Mouse (Mus musculus): ENCODE results near the gene Gm20388.

Gm20388 gene

GRCm38 (mm10) chr8:120261338-120262120, 350.9 kb downstream of the Gm20388 start:
- DNase-seq (ENCODE audit: low spot score in 2 of 2), result no peak

- no peak for DNase-seq (ENCODE audit: low spot score in 2 of 2)
These were observed 353.2 kb downstream of the Gm20388 start for GRCm38 (mm10) chr8:120263879-120264278.

DNA sequence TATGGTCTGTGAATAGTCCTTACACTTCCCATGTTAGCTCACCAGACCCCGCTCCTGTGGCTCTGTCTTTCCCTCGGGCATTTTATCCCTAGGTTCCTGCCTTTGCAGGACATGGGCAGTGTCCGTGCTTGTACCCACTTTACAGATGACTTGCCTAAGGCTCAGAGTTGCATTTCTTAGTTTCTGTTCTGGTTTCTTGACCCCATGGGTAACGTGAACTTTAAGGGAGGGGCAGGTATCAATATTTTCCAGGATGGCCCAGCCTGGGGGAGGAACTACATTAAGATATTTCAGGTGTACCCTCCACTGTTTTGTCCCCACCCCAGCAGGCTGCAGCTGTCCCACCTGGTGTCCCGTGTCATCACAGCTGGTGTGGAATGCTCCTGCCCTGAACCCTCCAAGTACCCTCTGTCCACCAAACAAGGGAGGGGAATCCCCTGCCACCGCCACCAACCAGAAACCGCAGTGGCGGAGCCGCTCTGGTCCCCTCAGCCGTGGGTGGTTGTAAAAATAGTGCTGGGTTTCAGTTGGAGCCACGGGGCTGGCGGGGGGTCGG, 353.8 kb downstream of the Gm20388 start:
- DNase-seq (ENCODE audit: low spot score in 2 of 2), result no peak

- peak; percentile 77 to 83 for DNase-seq (ENCODE audit: low spot score in 2 of 2)
These were observed 354.4 kb downstream of the Gm20388 start for GRCm38 (mm10) chr8:120264944-120265453.

- no peak for DNase-seq (ENCODE audit: low spot score in 2 of 2)
These were observed 354.8 kb downstream of the Gm20388 start for GRCm38 (mm10) chr8:120265471-120265870.

DNA sequence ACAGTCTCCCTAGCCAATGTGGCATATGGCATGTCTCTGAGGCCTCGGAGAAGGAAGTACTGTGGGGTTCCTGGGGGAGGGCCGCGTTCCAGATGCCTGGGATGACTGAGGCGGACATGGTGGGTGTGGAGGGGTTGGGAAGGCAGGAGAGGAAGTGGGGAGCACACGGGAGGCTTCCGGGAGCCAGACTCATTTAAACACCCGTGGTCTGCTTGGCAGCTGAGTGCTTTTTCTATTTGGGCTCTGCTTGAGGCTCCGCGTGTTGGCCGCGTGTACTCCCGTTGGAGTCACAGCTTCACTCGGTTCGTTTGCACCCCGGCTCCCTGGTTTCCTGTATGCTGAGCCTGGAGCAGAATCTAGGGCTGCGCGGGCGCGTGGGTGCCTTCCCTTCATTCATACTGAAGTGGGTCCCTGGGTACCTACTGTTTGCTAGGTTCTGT, 357.9 kb downstream of the Gm20388 start:
- peak; percentile 52 to 53 for DNase-seq (ENCODE audit: low spot score in 2 of 2)

GRCm38 (mm10) chr8:120270449-120270848, 359.8 kb downstream of the Gm20388 start:
- peak; percentile 47 to 49 for DNase-seq (ENCODE audit: low spot score in 2 of 2)

DNA sequence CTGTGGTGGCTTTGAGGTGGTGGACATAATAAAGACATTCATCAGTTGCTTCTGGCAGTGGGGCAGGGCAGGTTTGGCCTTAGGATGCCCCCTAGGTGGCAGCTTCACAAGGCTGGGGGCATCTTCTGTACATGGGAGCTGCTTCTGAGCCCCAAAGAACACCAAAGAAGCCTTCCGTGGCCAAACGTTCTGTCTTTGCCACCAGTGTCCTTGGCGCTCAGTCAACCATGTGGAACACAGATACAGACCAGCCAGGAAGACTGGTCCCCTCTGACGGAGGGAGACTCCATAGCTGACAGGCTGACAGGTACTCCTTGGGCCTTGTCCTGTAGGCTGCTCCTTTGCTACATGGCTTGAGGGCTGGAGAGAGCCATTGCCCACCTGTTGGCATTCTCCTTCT, 362.8 kb downstream of the Gm20388 start:
- DNase-seq (ENCODE audit: low spot score in 2 of 2), result no peak

DNA sequence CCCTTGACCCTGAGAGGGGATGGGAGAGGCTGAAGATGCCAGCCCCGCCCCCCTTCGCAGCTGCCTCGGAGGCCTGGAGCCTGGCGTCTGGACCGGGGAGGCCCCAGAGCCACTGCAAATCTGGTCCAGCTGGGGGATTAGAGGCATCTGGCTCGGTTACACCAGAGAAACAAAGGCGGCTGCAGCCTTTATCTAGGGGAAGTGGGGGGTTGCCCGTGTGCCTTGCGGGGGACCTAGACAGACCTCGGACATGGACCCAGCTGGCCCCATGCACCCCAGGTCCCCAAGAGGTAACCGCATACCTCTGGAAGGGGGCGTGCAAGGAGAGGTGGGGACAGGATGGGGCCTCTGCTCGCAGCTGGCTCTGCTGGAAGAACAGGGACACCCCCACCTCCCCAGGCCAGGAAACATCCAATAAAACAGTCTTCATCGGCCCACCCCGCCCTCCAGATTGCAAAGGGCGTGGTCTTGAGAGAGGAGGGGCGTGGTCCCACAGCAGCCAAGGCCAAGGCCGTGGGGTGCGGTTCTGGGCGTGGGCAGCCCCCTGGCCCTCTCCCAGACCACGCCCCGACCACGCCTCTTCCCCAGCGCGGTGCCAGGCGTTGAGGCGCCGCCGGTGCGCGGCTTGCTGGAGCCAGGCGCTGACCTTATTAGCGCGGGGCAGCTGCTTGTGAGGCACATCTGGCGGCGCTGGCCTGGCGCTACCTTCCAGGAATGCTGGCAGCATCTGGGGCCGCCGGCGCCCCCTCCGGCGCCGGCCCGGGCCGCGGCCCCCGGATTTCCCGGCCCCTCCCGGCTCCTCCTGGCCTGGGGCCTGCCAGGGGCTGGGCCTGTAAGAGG, 365.6 kb downstream of the Gm20388 start:
- DNase-seq (ENCODE audit: low spot score in 2 of 2), result peak in 1 of 2 experiments; percentile 39

DNA sequence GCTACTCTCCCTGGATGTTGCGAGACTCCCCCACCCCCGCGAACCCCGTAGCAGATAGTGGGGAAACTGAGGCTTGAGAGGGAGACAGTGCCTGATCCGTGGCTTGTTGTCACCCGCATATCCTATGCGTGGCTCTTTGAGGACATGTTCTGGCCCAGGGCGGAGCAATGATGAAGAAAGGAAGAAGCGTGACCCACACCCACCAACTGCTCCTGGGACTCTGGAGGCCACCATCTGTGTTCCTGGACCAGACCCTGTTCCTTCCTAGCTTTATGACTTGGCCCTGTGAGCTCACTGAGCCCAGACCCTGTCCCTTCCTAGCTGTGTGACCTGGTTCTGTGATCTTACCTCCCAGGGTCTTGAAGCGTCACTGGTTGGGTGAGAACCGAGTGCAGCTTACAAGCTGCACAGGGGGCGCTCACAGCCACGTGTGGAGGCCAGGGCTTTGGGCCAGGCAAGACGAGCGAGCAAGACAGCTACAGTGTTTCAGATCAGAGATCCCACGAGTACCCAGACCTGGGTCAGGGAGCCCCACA, 366.3 kb downstream of the Gm20388 start:
- DNase-seq (ENCODE audit: low spot score in 2 of 2), result no peak

DNA sequence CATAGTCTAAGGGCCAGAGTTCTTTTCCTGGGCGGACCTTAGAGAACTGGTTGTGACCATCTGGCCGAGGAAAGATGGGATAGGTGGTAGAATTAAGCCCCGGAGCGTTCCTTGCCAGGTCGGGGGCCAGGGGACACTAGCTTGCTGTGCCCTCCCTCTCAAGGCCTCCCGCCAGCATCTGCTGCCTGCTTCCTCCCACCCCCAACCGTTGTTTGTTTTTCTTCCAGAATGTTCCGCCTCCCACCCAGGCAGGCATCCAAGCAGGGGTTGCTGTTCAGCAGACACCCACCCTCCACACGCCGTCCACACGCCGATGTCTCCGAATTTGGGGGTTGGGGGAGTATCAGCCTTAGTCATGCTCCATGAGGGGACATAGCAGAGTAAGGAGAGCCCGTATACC, 367.4 kb downstream of the Gm20388 start:
- DNase-seq (ENCODE audit: low spot score in 2 of 2), result no peak

DNA sequence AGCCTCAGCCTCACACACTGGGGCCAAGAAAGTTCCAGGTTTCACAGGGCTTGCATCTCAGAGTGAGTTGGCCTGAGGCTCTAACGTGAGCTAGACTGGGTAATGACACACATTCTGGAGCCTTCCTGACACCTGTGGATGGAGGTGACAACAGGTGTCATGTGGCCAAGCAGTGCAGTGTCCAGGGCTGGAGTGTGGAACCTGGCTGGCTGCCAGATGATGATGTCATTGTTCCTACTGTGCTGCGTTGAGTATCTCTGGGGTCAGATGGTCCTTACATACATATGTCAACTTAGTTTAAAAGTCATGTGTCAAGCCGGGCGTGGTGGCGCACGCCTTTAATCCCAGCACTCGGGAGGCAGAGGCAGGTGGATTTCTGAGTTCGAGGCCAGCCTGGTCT, 368.8 kb downstream of the Gm20388 start:
- DNase-seq (ENCODE audit: low spot score in 2 of 2), result no peak

- peak in 1 of 2 experiments; percentile 69 for DNase-seq (ENCODE audit: low spot score in 2 of 2)
These were observed 370.8 kb downstream of the Gm20388 start for GRCm38 (mm10) chr8:120281487-120281886.

DNA sequence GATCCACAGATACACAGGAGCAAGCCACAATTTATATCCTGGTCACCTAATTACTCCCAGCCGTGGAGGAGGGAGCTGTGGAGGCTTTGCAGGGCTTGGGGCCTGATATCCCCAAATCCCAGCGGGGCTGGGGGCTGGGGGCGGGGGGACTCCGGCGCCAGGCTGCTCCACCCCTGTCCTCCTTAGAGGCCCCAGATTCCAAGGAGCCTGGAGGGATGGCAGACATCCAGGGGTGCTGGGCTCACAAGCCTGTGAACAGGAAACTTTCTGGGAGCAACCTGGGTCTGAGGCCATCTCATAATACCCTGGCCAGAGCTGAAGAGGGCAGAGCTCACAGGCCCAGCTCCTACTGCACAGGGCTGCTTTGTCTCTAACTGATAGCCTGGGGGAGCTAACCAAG, 371.8 kb downstream of the Gm20388 start:
- no peak for DNase-seq (ENCODE audit: low spot score in 2 of 2)

- no peak for DNase-seq (ENCODE audit: low spot score in 2 of 2)
These were observed 373.6 kb downstream of the Gm20388 start for GRCm38 (mm10) chr8:120284265-120284664.

DNA sequence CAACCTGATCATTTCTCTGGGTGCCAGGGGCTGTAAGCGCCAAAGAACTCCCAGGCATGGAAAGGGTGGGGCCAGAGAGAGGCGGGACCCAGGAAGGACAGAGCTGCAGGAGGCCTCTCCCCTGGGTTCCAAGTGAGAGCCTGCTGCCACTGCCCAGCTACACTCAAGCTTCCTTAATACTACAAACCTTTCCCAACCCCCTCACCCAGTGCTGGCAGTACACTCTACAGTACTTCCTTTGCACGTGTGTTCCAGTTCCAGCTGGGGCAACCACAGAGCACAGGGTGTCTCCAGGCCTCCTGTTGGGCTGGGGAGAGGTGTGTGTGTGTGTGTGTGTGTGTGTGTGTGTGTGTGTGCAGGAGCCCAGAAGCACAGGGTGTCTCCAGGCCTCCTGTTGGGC, 374.4 kb downstream of the Gm20388 start:
- no peak for DNase-seq (ENCODE audit: low spot score in 2 of 2)

GRCm38 (mm10) chr8:120285878-120286277, 375.2 kb downstream of the Gm20388 start:
- no peak for DNase-seq (ENCODE audit: low spot score in 2 of 2)

DNA sequence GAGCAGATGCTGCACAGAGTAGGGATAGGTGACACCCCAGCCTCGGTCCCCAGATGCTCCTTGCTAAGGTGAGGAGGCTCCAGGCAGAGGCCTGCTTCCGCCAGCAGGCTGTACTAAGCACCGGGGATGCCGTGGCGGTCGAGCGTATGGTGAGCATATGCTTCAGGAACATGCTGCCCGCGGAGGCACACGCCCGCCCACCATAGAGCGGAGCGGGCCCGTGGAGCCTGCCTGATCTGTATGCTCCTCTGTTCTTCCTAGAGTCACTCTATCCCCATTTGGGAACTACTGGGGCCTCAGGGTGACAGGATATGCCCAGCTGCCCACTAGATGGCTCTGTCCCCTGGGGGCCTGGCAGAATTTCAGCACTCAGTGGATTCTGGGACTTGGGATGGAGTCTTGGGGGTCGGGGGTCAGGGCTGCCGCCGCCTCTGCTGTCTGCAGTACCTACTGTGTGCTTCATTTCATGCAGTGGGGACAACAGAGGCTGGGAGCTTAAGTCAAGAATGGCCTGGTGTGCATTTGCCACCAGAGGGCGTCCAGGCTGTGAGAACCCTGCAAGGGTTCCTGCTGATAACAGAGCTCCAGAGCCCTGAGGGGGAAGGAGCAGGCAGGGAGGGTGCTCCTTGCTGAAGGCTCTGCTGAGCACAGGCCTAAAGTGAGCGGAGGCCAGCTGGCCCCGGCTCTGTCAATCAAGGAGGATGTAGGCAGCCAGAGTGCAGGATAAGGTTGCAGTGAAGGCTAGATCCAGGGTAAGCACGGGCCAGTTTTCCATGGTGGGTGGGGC, 377.7 kb downstream of the Gm20388 start:
- DNase-seq (ENCODE audit: low spot score in 2 of 2), result no peak

DNA sequence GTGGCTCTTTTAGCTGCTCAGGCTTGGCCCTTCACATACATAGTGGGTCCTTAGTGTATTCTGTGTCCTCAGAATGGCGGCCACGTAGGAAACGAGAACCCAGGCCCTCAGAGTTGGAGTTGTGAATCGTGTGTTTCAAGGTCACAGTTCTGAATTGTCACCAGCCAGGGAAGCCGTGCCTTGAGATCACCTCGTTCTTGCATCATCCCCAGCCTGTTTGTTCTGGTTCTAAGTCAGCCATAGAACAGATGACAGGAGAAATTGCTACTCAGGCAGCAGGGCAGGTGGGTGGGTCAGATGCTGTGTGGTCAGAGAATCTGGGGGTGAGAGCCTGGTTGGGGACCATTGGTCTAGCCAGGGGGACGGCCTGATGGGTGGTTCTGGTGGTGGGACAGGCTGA, 378.6 kb downstream of the Gm20388 start:
- DNase-seq (ENCODE audit: low spot score in 2 of 2), result no peak

DNA sequence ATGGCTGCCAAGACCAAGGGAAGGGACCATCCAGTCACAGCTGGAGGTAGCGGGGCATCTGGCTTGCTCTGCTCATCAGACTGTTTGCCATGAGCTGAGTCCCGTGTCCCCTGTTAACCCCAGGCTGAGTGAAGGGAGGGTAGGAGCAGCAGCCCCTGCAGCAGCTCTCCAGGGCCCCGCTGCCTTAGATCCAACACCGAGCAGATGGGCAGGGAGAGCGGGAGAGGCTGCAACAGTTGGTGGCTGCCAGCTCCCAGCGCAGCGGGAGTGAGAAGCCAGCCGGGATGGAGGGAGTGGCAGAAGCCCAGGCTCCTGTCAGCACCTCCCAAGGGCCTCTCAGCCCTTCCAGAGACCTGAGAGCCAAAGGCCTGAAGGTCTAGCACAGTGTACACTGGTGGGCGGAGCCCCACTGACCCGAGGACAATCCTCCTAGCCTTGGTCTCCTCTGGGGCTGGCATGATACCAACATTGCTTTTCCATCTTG, 379.1 kb downstream of the Gm20388 start:
- peak in 1 of 2 experiments; percentile 57 for DNase-seq (ENCODE audit: low spot score in 2 of 2)

- DNase-seq (ENCODE audit: low spot score in 2 of 2), result no peak
These were observed 380.0 kb downstream of the Gm20388 start for GRCm38 (mm10) chr8:120290614-120291013.

Data from right cerebral cortex, postnatal 36 days (tissue).